Mouse (Mus musculus) liver, postnatal 0 days (tissue): ENCODE measurements at regions not wholly inside any gene's neighbourhood (a gene's known extent, or its start where the extent isn't known, plus 50 kb on each side); places are given as distances from the start of the nearest gene placed in this dataset.
A peak's percentile ranks its signal among the peaks of the same experiment; 100 is the strongest.

Experiments
- ATAC-seq: fragments of 200-750 bp; cut with Nextera tagmentation; 2 replicates; pipeline ENCODE4 v1.8.0; 2017; ENCODE audit warnings: mild to moderate bottlenecking, moderate library complexity
- DNase-seq: peaks from one replicate; pipeline ENCODE4 v3.0.0-alpha.2; 2016
- H3K27ac ChIP-seq: fragments of 300-500 bp; sonication (generic); 2 replicates; pipeline ENCODE4 v1.5.1; 2014; ENCODE audit warnings: antibody characterized with exemption, moderate library complexity, mild to moderate bottlenecking, low read depth
- H3K27me3 ChIP-seq: fragments of 300-500 bp; sonication (generic); 2 replicates; pipeline ENCODE4 v1.6.1; 2014; ENCODE audit warnings: low read length, control low read depth, mixed read lengths; ENCODE audit not compliant: insufficient read depth
- H3K36me3 ChIP-seq: fragments of 300-500 bp; sonication (generic); replicated peaks from 2 replicates; pipeline ENCODE4 v1.6.1; 2014; ENCODE audit warnings: mild to moderate bottlenecking, control low read depth, low read length, moderate library complexity, mixed read lengths; ENCODE audit not compliant: insufficient read depth
- H3K4me1 ChIP-seq: fragments of 300-500 bp; sonication (generic); 2 replicates; pipeline ENCODE4 v1.6.1; 2014; ENCODE audit warnings: antibody characterized with exemption, mild to moderate bottlenecking, control low read depth; ENCODE audit not compliant: insufficient read depth
- H3K4me2 ChIP-seq: fragments of 300-500 bp; sonication (generic); 2 replicates; pipeline ENCODE4 v1.6.1; 2014; ENCODE audit warnings: low read depth, mild to moderate bottlenecking, low read length, moderate library complexity, mixed read lengths
- H3K4me3 ChIP-seq: fragments of 300-500 bp; sonication (generic); 2 replicates; pipeline ENCODE4 v1.5.1; 2014; ENCODE audit warnings: low read depth, low read length
- H3K9ac ChIP-seq: fragments of 300-500 bp; sonication (generic); replicated peaks from 2 replicates; pipeline ENCODE4 v1.6.1; 2014; ENCODE audit warnings: mild to moderate bottlenecking, moderate library complexity
- H3K9me3 ChIP-seq: fragments of 300-500 bp; sonication (generic); 2 replicates; pipeline ENCODE4 v1.6.1; 2016; ENCODE audit warnings: mild to moderate bottlenecking, control low read depth, low read length, mixed read lengths
- CTCF ChIP-seq: sonication (generic); IDR thresholded peaks from 2 replicates; pipeline ENCODE4 v1.5.1; 2016; ENCODE audit warnings: antibody characterized with exemption, low read depth
- EP300 ChIP-seq: IDR thresholded peaks from 2 replicates; pipeline ENCODE4 v1.6.1; 2016; ENCODE audit warnings: antibody characterized with exemption, low read depth, mild to moderate bottlenecking
- WGBS: fragments of 180-500 bp; shearing (Covaris S2); extraction: QIAGEN DNeasy Blood & Tissue Kit; methylation state at CpG from one replicate; pipeline ENCODE4 v1.1.7; 2014; ENCODE audit not compliant: insufficient replicate concordance; 5-methylcytosine and 5-hydroxymethylcytosine counted together

GRCm38 (mm10) chr2:30682146-30682825, 87.4 kb downstream of the Cstad start:
- Histone ChIP-seq H3K9ac (no peak overlapping the region), H3K4me1 (peaks cover 10% of the 10 kb centered on the region), H3K36me3 (no peaks in the 10 kb centered on the region), H3K9me3 (peaks cover 3% of the 10 kb centered on the region; the same call in 1 of the 2 replicates), H3K27ac (no peak overlapping the region), H3K27me3 (peaks cover 8% of the 10 kb centered on the region; the same call in 1 of the 2 replicates), H3K4me2 (no peak overlapping the region), H3K4me3 (no peak overlapping the region)
- WGBS = 56% methylated on average over 5 of the region's 5 CpGs
- ATAC-seq (no peak), DNase-seq (no peak)
- no peak for TF ChIP-seq EP300
- no peak for TF ChIP-seq CTCF

- Histone ChIP-seq H3K9ac (no peak overlapping the region), H3K27ac (no peak overlapping the region), H3K4me2 (no peak overlapping the region), H3K9me3 (peaks cover 3% of the 10 kb centered on the region; the same call in 1 of the 2 replicates), H3K27me3 (peaks cover 14% of the 10 kb centered on the region), H3K4me3 (no peak overlapping the region), H3K4me1 (peaks cover 11% of the 10 kb centered on the region; the same call in 1 of the 2 replicates), H3K36me3 (no peaks in the 10 kb centered on the region)
- 57% methylated on average over 2 of the region's 2 CpGs for WGBS
- TF ChIP-seq EP300 = no peak
- TF ChIP-seq CTCF = no peak
- DNase-seq = no peak
- ATAC-seq = no peak
Observed at GRCm38 (mm10) chr2:30681642-30682041, 86.8 kb downstream of the Cstad start.

- no peak for ATAC-seq
- Histone ChIP-seq H3K4me2 (no peak overlapping the region), H3K27ac (peak overlapping the region; percentile 36; the same call in 1 of the 2 replicates)
Observed at GRCm38 (mm10) chr2:30679041-30679440, 84.2 kb downstream of the Cstad start.

DNA sequence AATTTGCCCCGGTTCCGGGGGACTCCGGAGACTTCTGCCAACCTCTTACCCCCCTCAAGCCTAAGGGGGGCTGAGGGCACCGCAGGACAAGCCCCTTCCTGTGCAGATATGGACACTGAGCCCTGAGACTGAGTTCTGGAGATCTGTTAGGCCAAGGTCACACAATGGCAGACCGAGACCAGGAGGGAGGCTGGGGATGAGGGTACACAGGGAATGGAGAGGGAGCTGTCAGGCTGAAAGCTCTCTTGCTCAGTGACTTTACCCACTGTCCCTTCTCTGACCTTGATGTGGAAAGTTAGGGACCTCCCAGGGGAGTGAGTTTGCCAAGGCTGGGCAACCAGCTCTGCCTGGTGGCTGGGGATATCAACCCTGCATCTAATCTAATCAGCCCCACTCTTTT, 82.7 kb downstream of the Cstad start:
- Histone ChIP-seq H3K27ac (peak overlapping the region; percentile 74), H3K36me3 (no peaks in the 10 kb centered on the region), H3K9me3 (peaks cover 3% of the 10 kb centered on the region; the same call in 1 of the 2 replicates), H3K4me2 (peak overlapping the region; percentile 55), H3K4me3 (peak overlapping the region; percentile 20; the same call in 1 of the 2 replicates), H3K27me3 (peaks cover 20% of the 10 kb centered on the region), H3K9ac (0 out of 2 replicates have a peak overlapping the region, but pooled peaks have one; percentile 2), H3K4me1 (peaks cover 11% of the 10 kb centered on the region; the same call in 1 of the 2 replicates)
- no peak; the same call in 1 of the 2 replicates for ATAC-seq
- 7% methylated on average over 5 of the region's 5 CpGs for WGBS
- TF ChIP-seq EP300 = no peak
- TF ChIP-seq CTCF = no peak
- no peak for DNase-seq

More at GRCm38 (mm10) chr2:30679041-30679440, 84.2 kb downstream of the Cstad start:
- Histone ChIP-seq H3K4me1 (peaks cover 11% of the 10 kb centered on the region; the same call in 1 of the 2 replicates), H3K9ac (no peak overlapping the region), H3K4me3 (no peak overlapping the region), H3K27me3 (peaks cover 20% of the 10 kb centered on the region), H3K9me3 (peaks cover 3% of the 10 kb centered on the region; the same call in 1 of the 2 replicates), H3K36me3 (no peaks in the 10 kb centered on the region)
- TF ChIP-seq EP300 (no peak), CTCF (no peak)
- no peak for DNase-seq

DNA sequence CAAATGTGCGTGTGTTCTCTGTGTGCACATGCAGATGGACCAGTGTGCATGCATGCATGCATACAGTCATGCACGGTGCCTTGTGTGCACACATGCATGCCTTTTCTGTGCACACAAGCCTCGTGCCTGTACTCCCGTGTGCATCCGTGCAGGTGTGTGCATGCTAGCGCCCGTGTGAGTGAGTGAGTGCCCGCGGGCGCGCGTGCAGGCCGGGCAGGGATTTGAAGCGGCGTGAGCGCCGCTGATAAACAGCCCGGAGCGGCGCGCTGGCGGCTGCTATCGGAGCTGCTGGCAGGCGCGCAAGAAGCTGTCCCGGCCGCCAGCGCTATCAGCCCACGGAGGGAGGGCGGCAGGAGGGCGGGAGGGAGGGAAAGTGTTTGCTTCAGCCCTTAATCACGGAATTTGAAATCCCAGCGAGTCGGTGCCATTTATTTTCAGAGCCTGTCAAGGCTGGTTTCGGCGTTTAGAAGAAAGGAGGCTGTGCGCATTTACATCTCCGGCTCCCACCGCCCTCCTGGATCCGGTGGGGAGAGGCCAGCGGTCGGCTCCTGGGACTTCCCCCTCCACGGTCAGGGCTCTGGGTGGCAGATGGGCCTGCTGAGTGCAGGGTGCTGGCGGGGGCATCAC, 82.1 kb downstream of the Cstad start:
- peak overlapping the region; percentile 55 for H3K4me2 ChIP-seq

GRCm38 (mm10) chr2:30676450-30676832, 81.6 kb downstream of the Cstad start:
- 0 out of 2 replicates have a peak overlapping the region, but pooled peaks have one; percentile 55 for H3K4me2 ChIP-seq
- 4% methylated on average over 7 of the region's 7 CpGs for WGBS
- peaks cover 11% of the 10 kb centered on the region; the same call in 1 of the 2 replicates for H3K4me1 ChIP-seq
- TF ChIP-seq CTCF = no peak
- no peak for TF ChIP-seq EP300
- H3K36me3 ChIP-seq = no peaks in the 10 kb centered on the region
- H3K27me3 ChIP-seq = peaks cover 20% of the 10 kb centered on the region
- H3K27ac ChIP-seq = no peak overlapping the region
- DNase-seq (no peak), ATAC-seq (no peak)
- no peak overlapping the region for H3K9ac ChIP-seq
- H3K4me3 ChIP-seq = no peak overlapping the region
- H3K9me3 ChIP-seq = peaks cover 3% of the 10 kb centered on the region; the same call in 1 of the 2 replicates

More for the DNA sequence above, 82.1 kb downstream of the Cstad start:
- H3K4me3 ChIP-seq = peak overlapping the region; percentile 20
- no peaks in the 10 kb centered on the region for H3K36me3 ChIP-seq
- peak; percentile 21; the same call in 1 of the 2 replicates for ATAC-seq
- H3K9ac ChIP-seq = 0 out of 2 replicates have a peak overlapping the region, but pooled peaks have one; percentile 2
- peaks cover 3% of the 10 kb centered on the region; the same call in 1 of the 2 replicates for H3K9me3 ChIP-seq
- H3K27ac ChIP-seq = peak overlapping the region; percentile 74
- peak; percentile 49 for DNase-seq
- TF ChIP-seq CTCF (no peak), EP300 (no peak)
- WGBS = under 1% methylated on average over 42 of the region's 44 CpGs
- H3K27me3 ChIP-seq = peaks cover 20% of the 10 kb centered on the region
- peaks cover 11% of the 10 kb centered on the region; the same call in 1 of the 2 replicates for H3K4me1 ChIP-seq
